Mouse (Mus musculus) testis, adult 10 weeks (tissue): ENCODE results near the gene Vip. TPM values are rescaled to one million over a fixed set of nuclear protein-coding genes. Genes with fewer than 3 reads are reported as not detected.

ENCODE experiments used
- polyA plus RNA-seq: library from polyadenylated mRNA; stranded (reverse); fragments of 350-450 nt; fragmentation: Illumina TruSeq; extraction: RNeasy Lipid Tissue Mini Kit (QIAGEN cat#74804); gene quantifications from one replicate; pipeline ENCODE4 v1.2.3, GENCODE M21; 2014; ENCODE audit warnings: low read depth, low replicate concordance

Gene Vip
- not detected for polyA plus RNA-seq

GRCm38 (mm10) chr10:5639112-5639511 lies at the start of gene Vip:
Gene Vip, plus strand, starts transcription at chr10:5639218.

GRCm38 (mm10) chr10:5593464-5593863 lies 45.6 kb upstream of the Vip start, which contains the start of gene Myct1:
Gene Myct1, plus strand, starts transcription at chr10:5593775.

Other genes starting within 250 kb of the Vip start
- gene Syne1, start 87.7 kb upstream of the Vip start, polyA plus RNA-seq: 3.4 TPM
- 0.41 TPM for gene Myct1, start 45.4 kb upstream of the Vip start, polyA plus RNA-seq
- 6.3 TPM for gene Fbxo5, start 166.4 kb downstream of the Vip start, polyA plus RNA-seq
- 13.8 TPM for gene Mtrf1l, start 184.7 kb downstream of the Vip start, polyA plus RNA-seq